Mouse (Mus musculus): ENCODE measurements at regions not wholly inside any gene's neighbourhood (a gene's known extent, or its start where the extent isn't known, plus 50 kb on each side); places are given as distances from the start of the nearest gene placed in this dataset.

GRCm38 (mm10) chr4:31849763-31850162, 114.1 kb upstream of the Map3k7 start:
- TF ChIP-seq EP300 (IDR thresholded peaks at IDR 0.05; ENCODE audit: low read depth) (no peak), CTCF (IDR thresholded peaks at IDR 0.05; ENCODE audit: low read depth) (no peak)
